Mouse (Mus musculus): ENCODE data around the gene Tsen15.

- TF ChIP-seq POLR2A (IDR thresholded peaks at IDR 0.05; ENCODE audit: insufficient read length, low read depth) (no peak), MYOG (IDR thresholded peaks at IDR 0.05; ENCODE audit: control insufficient read depth in 1 of 3, insufficient read depth in 1 of 3, insufficient read length in 2 of 3, low read depth in 2 of 3) (no peak)
These were observed 26.6 kb upstream of the Tsen15 start for GRCm38 (mm10) chr1:152413116-152413515.
